In genomic region chr3:152271071-152271710, GRCm38 (mm10) we compare ENCODE assay signal across 21 mouse cellular contexts. TPM values are rescaled to one million over a fixed set of nuclear protein-coding genes. Genes with fewer than 3 reads are reported as not detected.
"Had no signal": no experiment of that assay in that cellular context is flagged by ENCODE, and none has a peak within 500 bp of the region (broad histone marks: within the 10 kb centered on the region; RNA-seq: fewer than 3 reads in every experiment).

No protein-coding gene starts in this region.

- H3K4me3 ChIP-seq: liver, embryonic 13.5 days; liver, embryonic 15.5 days; lung, embryonic 15.5 days; midbrain, embryonic 10.5 days; midbrain, embryonic 12.5 days; myocyte; neural tube, embryonic 13.5 days; neural tube, embryonic 15.5 days; stomach, embryonic 15.5 days had no signal

- H3K9me3 ChIP-seq: liver, embryonic 13.5 days; liver, embryonic 15.5 days; lung, embryonic 15.5 days; midbrain, embryonic 10.5 days; midbrain, embryonic 12.5 days; neural tube, embryonic 13.5 days; neural tube, embryonic 15.5 days; stomach, embryonic 15.5 days had no signal

- H3K27ac ChIP-seq: liver, embryonic 13.5 days; liver, embryonic 15.5 days; lung, embryonic 15.5 days; midbrain, embryonic 10.5 days; midbrain, embryonic 12.5 days; neural tube, embryonic 13.5 days; neural tube, embryonic 15.5 days; stomach, embryonic 15.5 days; stomach, postnatal 0 days had no signal

- H3K27me3 ChIP-seq: stomach, embryonic 15.5 days had no signal

- H3K36me3 ChIP-seq: liver, embryonic 15.5 days had no signal

- H3K4me1 ChIP-seq: liver, embryonic 13.5 days had no signal

- DNase-seq: liver, embryonic 13.5 days; liver, postnatal 0 days; midbrain, embryonic 14.5 days; retina, postnatal 1 day; right cerebral cortex, adult 18-20 months; right cerebral cortex, postnatal 25 days; right cerebral cortex, postnatal 4 days; spleen, adult 18-20 months; thymus, adult 2 months; thymus, postnatal 25 days; thymus, postnatal 4 days had no signal

RNA-seq across cellular contexts. Expression of gene Nexn, which starts 5.0 kb away (rescaled TPM):
- total RNA-seq: megakaryocyte, adult 5-6 weeks had no signal
